Mouse (Mus musculus) forebrain, embryonic 10.5 days (tissue): ENCODE measurements around the gene Ddx46. TPM values are rescaled to one million over a fixed set of nuclear protein-coding genes. Genes with fewer than 3 reads are reported as not detected.
"Not testable (repeated sequence)": the region's sequence is repeated elsewhere in the genome, so short reads cannot be mapped to it uniquely, and the experiment has no call there.

Experiments used
- DNase-seq: peaks from one replicate; pipeline ENCODE4 v3.0.0-alpha.2; 2017; ENCODE audit warnings: low spot score; ENCODE audit errors: extremely low spot score
- H3K27ac ChIP-seq: fragments of 300-500 bp; sonication (generic); 2 replicates; pipeline ENCODE4 v1.5.1; 2016; ENCODE audit warnings: mild to moderate bottlenecking
- H3K27me3 ChIP-seq: fragments of 300-500 bp; sonication (generic); 2 replicates; pipeline ENCODE4 v1.6.1; 2016; ENCODE audit warnings: mild to moderate bottlenecking; ENCODE audit not compliant: poor library complexity, severe bottlenecking
- H3K36me3 ChIP-seq: fragments of 300-500 bp; sonication (generic); replicated peaks from 2 replicates; pipeline ENCODE4 v1.6.1; 2016; ENCODE audit warnings: mild to moderate bottlenecking, moderate library complexity
- H3K4me1 ChIP-seq: fragments of 300-500 bp; sonication (generic); 2 replicates; pipeline ENCODE4 v1.6.1; 2016
- H3K4me3 ChIP-seq: fragments of 300-500 bp; sonication (generic); 2 replicates; pipeline ENCODE4 v1.5.1; 2016; ENCODE audit warnings: mild to moderate bottlenecking, moderate library complexity
- H3K9me3 ChIP-seq: fragments of 300-500 bp; sonication (generic); 2 replicates; pipeline ENCODE4 v1.6.1; 2016; ENCODE audit warnings: mild to moderate bottlenecking, moderate library complexity
- WGBS: fragments of 180-500 bp; shearing (Covaris S2); methylation state at CpG from one replicate; pipeline ENCODE4 v1.1.7; 2016; 5-methylcytosine and 5-hydroxymethylcytosine counted together
- polyA plus RNA-seq: library from polyadenylated mRNA; unstranded; fragments of >200 nt; fragmentation: Nextera tagmentation; extraction: Ambion mirVana; gene quantifications from 2 replicates; pipeline ENCODE4 v1.2.1, GENCODE M21; 2016

The Ddx46 gene
- polyA plus RNA-seq, 1 experiment from 2014 or later, result 44.1 TPM

DNA sequence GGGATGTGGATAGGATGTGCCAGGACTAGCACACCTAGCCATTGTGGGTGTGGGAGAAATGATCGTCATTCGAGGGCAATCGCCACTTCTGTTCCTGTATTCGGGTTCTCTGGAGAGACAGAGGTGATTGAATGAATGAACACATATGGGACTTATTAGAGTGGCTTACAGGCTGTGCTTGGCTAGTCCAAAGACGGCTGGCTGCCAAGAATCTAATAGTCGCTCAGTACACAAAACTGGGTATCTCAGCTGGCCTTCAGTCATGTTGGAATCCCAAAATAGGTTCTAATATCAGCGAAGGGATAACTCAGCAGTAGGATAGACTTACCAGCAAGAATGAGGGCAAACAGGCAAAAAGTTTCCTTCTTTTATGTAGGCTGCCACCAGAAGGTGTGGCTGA, 22.8 kb upstream of the Ddx46 start:
- H3K36me3 ChIP-seq, result peaks cover 45% of the 10 kb centered on the region
- WGBS, result 79% methylated on average over 7 of the region's 7 CpGs
- DNase-seq, result no peak

GRCm38 (mm10) chr13:55613471-55613870, 21.4 kb upstream of the Ddx46 start:
- 67% methylated on average over 5 of the region's 5 CpGs for whole genome bisulfite sequencing
- Histone ChIP-seq H3K27ac (no peak overlapping the region), H3K4me3 (no peak overlapping the region), H3K27me3 (no peaks in the 10 kb centered on the region), H3K36me3 (peaks cover 31% of the 10 kb centered on the region), H3K9me3 (no peaks in the 10 kb centered on the region; the same call in 1 of the 2 replicates), H3K4me1 (no peaks in the 10 kb centered on the region)
- no peak for DNase-seq

More for the DNA sequence above, 22.8 kb upstream of the Ddx46 start:
- H3K4me1 ChIP-seq, result no peaks in the 10 kb centered on the region
- H3K27ac ChIP-seq, result no peak overlapping the region
- H3K4me3 ChIP-seq, result no peak overlapping the region
- no peaks in the 10 kb centered on the region for H3K9me3 ChIP-seq
- no peaks in the 10 kb centered on the region for H3K27me3 ChIP-seq

DNA sequence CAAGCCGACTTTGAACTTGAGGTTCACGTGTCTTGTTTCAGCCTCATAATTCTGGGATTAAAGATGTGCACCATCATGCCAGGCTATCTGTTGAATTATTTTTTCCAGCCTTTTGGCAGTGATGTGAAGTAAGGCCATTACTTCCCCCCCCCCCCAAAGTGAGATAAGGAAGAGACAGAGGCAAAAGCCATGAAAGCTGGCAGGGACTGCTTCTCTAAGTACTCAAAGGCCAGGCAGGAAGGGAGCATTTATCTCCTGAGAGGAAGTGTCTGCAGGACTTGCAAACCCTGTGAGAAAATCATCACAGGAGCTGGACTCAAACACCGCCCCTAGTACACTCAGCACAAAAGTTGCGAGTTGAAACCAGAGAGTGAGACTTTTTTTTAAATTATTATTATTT, 15.5 kb upstream of the Ddx46 start:
- no peak overlapping the region for H3K27ac ChIP-seq
- peaks cover 17% of the 10 kb centered on the region for H3K4me1 ChIP-seq
- WGBS, result 93% methylated on average over 4 of the region's 4 CpGs
- H3K9me3 ChIP-seq, result no peaks in the 10 kb centered on the region; the same call in 1 of the 2 replicates
- no peak overlapping the region for H3K4me3 ChIP-seq
- no peaks in the 10 kb centered on the region for H3K36me3 ChIP-seq
- no peaks in the 10 kb centered on the region for H3K27me3 ChIP-seq
- DNase-seq, result no peak

DNA sequence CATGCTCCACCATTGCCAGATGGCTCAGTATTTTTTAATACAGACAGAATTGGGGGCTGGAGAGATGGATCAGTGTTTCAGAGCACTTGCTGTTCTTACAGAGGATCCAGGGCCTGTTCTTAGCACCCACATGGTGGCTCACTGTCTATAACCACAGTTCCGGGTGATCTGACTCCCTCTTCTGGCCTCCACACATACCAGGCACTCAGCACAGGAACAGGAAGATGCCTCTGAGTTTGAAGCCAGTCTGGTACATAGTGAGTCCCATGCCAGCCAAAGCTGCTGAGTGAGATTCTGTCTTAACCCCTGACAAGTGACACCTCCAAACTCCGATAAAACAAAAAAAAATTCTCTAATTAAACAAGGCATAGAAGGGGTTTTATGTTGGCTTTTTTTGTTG, 14.6 kb upstream of the Ddx46 start:
- H3K4me3 ChIP-seq, result no peak overlapping the region
- no peaks in the 10 kb centered on the region; the same call in 1 of the 2 replicates for H3K9me3 ChIP-seq
- H3K36me3 ChIP-seq, result peaks cover 8% of the 10 kb centered on the region
- peaks cover 24% of the 10 kb centered on the region for H3K4me1 ChIP-seq
- no peak overlapping the region for H3K27ac ChIP-seq
- no peak for DNase-seq
- H3K27me3 ChIP-seq, result no peaks in the 10 kb centered on the region
- WGBS, result 84% methylated on average over 2 of the region's 2 CpGs

DNA sequence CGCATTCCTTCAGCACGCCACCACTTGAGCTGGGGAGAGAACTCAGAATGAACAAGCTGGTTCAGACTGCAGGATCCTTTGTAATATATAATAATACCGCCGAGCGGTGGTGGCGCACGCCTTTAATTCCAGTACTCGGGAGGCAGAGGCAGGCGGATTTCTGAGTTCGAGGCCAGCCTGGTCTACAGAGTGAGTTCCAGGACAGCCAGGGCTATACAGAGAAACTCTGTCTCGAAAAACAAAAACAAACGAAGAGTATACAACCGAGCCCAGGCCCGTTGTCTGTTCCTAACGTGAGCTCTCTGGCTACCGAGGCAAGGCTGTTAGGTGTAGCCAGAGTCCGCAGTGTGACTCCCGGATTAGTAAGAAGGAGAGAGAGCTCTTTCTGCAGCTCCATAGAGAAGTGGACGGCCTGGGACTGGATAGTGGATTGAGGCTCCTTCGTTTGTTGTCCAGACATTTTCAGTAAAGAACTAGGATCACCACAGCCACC, 12.6 kb upstream of the Ddx46 start:
- WGBS, result 28% methylated on average over 20 of the region's 20 CpGs
- Histone ChIP-seq H3K4me3 (peak overlapping the region; percentile 66), H3K36me3 (peaks cover 26% of the 10 kb centered on the region), H3K4me1 (peaks cover 24% of the 10 kb centered on the region), H3K27ac (peak overlapping the region; percentile 94)
- H3K27me3 ChIP-seq, DNase-seq, H3K9me3 ChIP-seq: not testable (repeated sequence)

DNA sequence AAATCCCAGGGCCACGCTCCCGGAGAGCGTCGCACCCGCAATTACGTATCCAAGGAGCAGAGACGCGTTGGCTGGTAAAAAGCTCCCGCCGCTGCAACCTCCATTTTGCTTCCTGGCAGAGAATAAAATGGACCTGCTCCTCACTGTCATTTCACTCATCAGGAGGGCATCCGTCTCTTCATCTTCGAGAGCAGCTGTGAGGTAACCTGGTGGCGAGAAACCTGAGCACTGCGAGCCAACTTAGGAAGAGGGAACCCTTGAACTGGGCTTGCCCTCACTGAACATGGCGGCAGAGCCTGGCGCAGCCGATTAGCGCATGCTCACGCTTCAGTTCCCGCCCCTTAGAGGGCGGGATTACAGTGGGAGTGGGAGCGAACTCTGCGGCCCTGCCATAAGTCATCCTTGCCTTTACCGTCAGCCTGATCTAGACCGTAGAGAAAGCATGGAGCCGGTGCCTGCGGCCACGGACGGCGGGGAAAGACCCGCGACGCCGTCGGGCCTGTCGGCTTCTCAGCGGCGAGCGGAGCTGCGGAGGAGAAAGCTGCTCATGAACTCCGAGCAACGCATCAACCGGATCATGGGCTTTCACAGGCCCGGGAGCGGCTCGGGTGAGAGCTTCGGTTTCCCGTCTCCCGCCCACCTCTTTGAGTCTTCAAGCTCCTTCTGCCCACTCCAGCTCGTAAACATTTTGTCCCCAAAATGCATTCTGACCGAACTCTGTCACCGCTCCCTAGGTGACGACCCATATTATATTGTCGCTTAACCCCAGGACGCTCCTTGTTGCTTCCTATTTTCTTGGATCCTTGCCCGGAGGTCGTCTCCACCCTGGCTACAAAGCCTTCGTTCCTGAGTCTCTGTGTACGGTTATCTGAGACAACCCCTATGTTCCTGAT, 11.9 kb upstream of the Ddx46 start, which contains the start of gene Caml:
Gene Caml (plus strand): TSS at position 357 of the 893 bp plus-strand sequence.
- peak; percentile 90 for DNase-seq
- Histone ChIP-seq H3K4me3 (peak within 1 kb of the TSS; percentile 66), H3K27me3 (no peaks in the 10 kb centered on the region), H3K4me1 (peaks cover 24% of the 10 kb centered on the region), H3K9me3 (no peaks in the 10 kb centered on the region), H3K27ac (peak within 1 kb of the TSS; percentile 94), H3K36me3 (peaks cover 31% of the 10 kb centered on the region)
- WGBS, result under 1% methylated on average over 59 of the region's 59 CpGs

DNA sequence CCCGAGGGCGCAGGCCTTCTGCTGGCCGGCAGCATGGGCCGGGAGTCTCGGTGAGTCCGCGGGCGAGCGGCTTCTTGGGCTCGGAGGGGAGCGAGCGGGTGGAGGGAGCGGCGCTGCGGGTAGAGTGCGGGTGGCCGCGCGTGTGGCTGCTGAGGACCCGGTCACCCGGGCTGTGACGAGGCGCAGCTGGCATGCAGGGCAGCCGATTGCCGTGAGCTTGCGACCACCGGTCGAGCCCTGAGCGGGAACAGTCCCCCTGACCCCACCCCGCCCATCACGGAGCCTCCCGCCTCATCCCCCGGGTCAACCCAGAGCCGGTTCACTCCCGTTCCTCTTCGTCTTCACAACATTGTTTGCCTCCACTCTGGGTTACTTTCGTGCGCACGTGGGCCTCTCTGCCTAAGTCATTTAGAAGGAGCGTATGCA, 332 bp downstream of the Ddx46 start:
- H3K4me3 ChIP-seq, result peak overlapping the region; percentile 100
- DNase-seq, result no peak
- H3K36me3 ChIP-seq, result peaks cover 69% of the 10 kb centered on the region
- H3K9me3 ChIP-seq, result no peaks in the 10 kb centered on the region
- H3K27ac ChIP-seq, result peak overlapping the region; percentile 92
- WGBS, result under 1% methylated on average over 40 of the region's 40 CpGs
- peaks cover 18% of the 10 kb centered on the region for H3K4me1 ChIP-seq
- no peaks in the 10 kb centered on the region for H3K27me3 ChIP-seq

GRCm38 (mm10) chr13:55636185-55636983, 1.6 kb downstream of the Ddx46 start:
- no peak for DNase-seq
- no peaks in the 10 kb centered on the region for H3K27me3 ChIP-seq
- no peak overlapping the region for H3K27ac ChIP-seq
- no peaks in the 10 kb centered on the region for H3K9me3 ChIP-seq
- 92% methylated on average over 14 of the region's 14 CpGs for WGBS
- peak overlapping the region; percentile 100 for H3K4me3 ChIP-seq
- H3K36me3 ChIP-seq, result peaks cover 69% of the 10 kb centered on the region
- H3K4me1 ChIP-seq, result peaks cover 18% of the 10 kb centered on the region

DNA sequence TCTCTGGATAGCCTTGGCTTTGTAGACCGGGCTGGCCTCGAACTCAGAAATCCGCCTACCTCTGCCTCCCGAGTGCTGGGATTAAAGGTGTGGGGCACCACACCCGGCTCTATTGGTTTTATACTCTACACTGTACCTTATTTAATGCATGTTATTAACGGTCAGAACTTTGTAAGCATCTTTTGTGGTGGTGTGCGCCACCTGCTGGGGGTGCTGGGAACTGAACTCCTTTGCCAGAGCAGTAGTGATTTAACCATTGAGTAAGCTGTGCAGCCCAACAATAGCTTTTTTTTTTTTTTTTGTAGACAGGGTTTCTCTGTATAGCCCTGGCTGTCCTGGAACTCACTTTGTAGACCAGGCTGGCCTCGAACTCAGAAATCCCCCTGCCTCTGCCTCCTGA, 5.7 kb downstream of the Ddx46 start:
- 65% methylated on average over 8 of the region's 8 CpGs for WGBS
- not testable (repeated sequence) for H3K27ac ChIP-seq, H3K27me3 ChIP-seq, H3K9me3 ChIP-seq, H3K4me3 ChIP-seq
- Histone ChIP-seq H3K36me3 (peaks cover 83% of the 10 kb centered on the region), H3K4me1 (peaks cover 11% of the 10 kb centered on the region)
- peak; percentile 73 for DNase-seq

- Histone ChIP-seq H3K36me3 (peaks cover 93% of the 10 kb centered on the region), H3K4me3 (no peak overlapping the region), H3K27me3 (no peaks in the 10 kb centered on the region), H3K27ac (no peak overlapping the region), H3K9me3 (no peaks in the 10 kb centered on the region), H3K4me1 (no peaks in the 10 kb centered on the region)
- 95% methylated on average over 2 of the region's 2 CpGs for WGBS
- DNase-seq, result no peak
Observed at GRCm38 (mm10) chr13:55644525-55644924, 9.7 kb downstream of the Ddx46 start.

DNA sequence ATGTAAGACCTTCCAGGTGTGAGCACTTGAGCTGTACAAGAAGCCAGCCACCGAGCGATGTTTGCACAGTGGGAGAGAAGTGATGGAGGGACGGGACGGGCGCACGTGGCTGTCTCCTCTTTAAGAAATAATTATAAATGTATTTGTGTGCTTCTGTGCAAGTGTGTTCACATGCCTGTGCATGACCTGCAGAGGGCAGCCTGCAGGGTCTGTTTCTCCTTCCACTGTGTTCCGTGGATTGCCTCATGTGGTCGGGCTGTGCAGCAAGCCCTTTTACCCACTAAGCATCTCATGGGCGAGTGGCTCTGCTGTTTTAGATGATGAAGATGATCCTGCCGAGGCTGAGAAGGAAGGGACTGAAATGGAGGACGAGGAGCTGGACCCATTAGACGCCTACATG, 15.3 kb downstream of the Ddx46 start:
- H3K4me3 ChIP-seq, result no peak overlapping the region
- WGBS, result 92% methylated on average over 12 of the region's 12 CpGs
- peaks cover 100% of the 10 kb centered on the region for H3K36me3 ChIP-seq
- no peaks in the 10 kb centered on the region for H3K27me3 ChIP-seq
- no peak for DNase-seq
- no peaks in the 10 kb centered on the region for H3K9me3 ChIP-seq
- no peaks in the 10 kb centered on the region for H3K4me1 ChIP-seq
- H3K27ac ChIP-seq, result no peak overlapping the region

- Histone ChIP-seq H3K4me3 (no peak overlapping the region), H3K27me3 (no peaks in the 10 kb centered on the region), H3K4me1 (no peaks in the 10 kb centered on the region), H3K36me3 (peaks cover 100% of the 10 kb centered on the region), H3K9me3 (no peaks in the 10 kb centered on the region), H3K27ac (no peak overlapping the region)
- no peak for DNase-seq
- WGBS, result 97% methylated on average over 6 of the region's 6 CpGs
Observed at GRCm38 (mm10) chr13:55650980-55651379, 16.2 kb downstream of the Ddx46 start.
